Mouse (Mus musculus) forebrain, embryonic 10.5 days (tissue): Measurements from ENCODE around the gene Hoxa3. TPM values are rescaled to one million over a fixed set of nuclear protein-coding genes. Genes with fewer than 3 reads are reported as not detected.

Source experiments
- DNase-seq: peaks from one replicate; pipeline ENCODE4 v3.0.0-alpha.2; 2017; ENCODE audit warnings: low spot score; ENCODE audit errors: extremely low spot score
- H3K27ac ChIP-seq: fragments of 300-500 bp; sonication (generic); 2 replicates; pipeline ENCODE4 v1.5.1; 2016; ENCODE audit warnings: mild to moderate bottlenecking
- H3K27me3 ChIP-seq: fragments of 300-500 bp; sonication (generic); 2 replicates; pipeline ENCODE4 v1.6.1; 2016; ENCODE audit warnings: mild to moderate bottlenecking; ENCODE audit not compliant: poor library complexity, severe bottlenecking
- H3K36me3 ChIP-seq: fragments of 300-500 bp; sonication (generic); replicated peaks from 2 replicates; pipeline ENCODE4 v1.6.1; 2016; ENCODE audit warnings: mild to moderate bottlenecking, moderate library complexity
- H3K4me1 ChIP-seq: fragments of 300-500 bp; sonication (generic); 2 replicates; pipeline ENCODE4 v1.6.1; 2016
- H3K4me3 ChIP-seq: fragments of 300-500 bp; sonication (generic); 2 replicates; pipeline ENCODE4 v1.5.1; 2016; ENCODE audit warnings: mild to moderate bottlenecking, moderate library complexity
- H3K9me3 ChIP-seq: fragments of 300-500 bp; sonication (generic); 2 replicates; pipeline ENCODE4 v1.6.1; 2016; ENCODE audit warnings: mild to moderate bottlenecking, moderate library complexity
- WGBS: fragments of 180-500 bp; shearing (Covaris S2); methylation state at CpG from one replicate; pipeline ENCODE4 v1.1.7; 2016; 5-methylcytosine and 5-hydroxymethylcytosine counted together
- polyA plus RNA-seq: library from polyadenylated mRNA; unstranded; fragments of >200 nt; fragmentation: Nextera tagmentation; extraction: Ambion mirVana; gene quantifications from 2 replicates; pipeline ENCODE4 v1.2.1, GENCODE M21; 2016

The Hoxa3 gene
- polyA plus RNA-seq, 1 experiment from 2014 or later: not detected

GRCm38 (mm10) chr6:52208072-52208867, 4.9 kb downstream of the Hoxa3 start, which contains the start of gene Hoxa6:
Hoxa6 (minus strand) TSS chr6:52208722.
- Histone ChIP-seq H3K4me1 (peaks cover 34% of the 10 kb centered on the region), H3K9me3 (no peaks in the 10 kb centered on the region), H3K36me3 (no peaks in the 10 kb centered on the region), H3K4me3 (no peak within 1 kb of the TSS), H3K27me3 (peaks cover 100% of the 10 kb centered on the region), H3K27ac (no peak within 1 kb of the TSS)
- DNase-seq: no peak
- 1% methylated on average over 47 of the region's 47 CpGs for WGBS

- no peaks in the 10 kb centered on the region for H3K9me3 ChIP-seq
- DNase-seq: no peak
- H3K27me3 ChIP-seq: peaks cover 100% of the 10 kb centered on the region
- H3K27ac ChIP-seq: no peak overlapping the region
- no peaks in the 10 kb centered on the region for H3K36me3 ChIP-seq
- no peak overlapping the region for H3K4me3 ChIP-seq
- H3K4me1 ChIP-seq: peaks cover 31% of the 10 kb centered on the region
Observed at GRCm38 (mm10) chr6:52207684-52207976, 5.5 kb downstream of the Hoxa3 start.

GRCm38 (mm10) chr6:52206882-52207683, 6.1 kb downstream of the Hoxa3 start:
- 2% methylated on average over 4 of the region's 4 CpGs for WGBS
- Histone ChIP-seq H3K27me3 (peaks cover 100% of the 10 kb centered on the region), H3K4me3 (no peak overlapping the region), H3K36me3 (no peaks in the 10 kb centered on the region), H3K9me3 (no peaks in the 10 kb centered on the region), H3K4me1 (peaks cover 31% of the 10 kb centered on the region), H3K27ac (no peak overlapping the region)
- DNase-seq: no peak

GRCm38 (mm10) chr6:52205638-52206621, 7.2 kb downstream of the Hoxa3 start:
- Histone ChIP-seq H3K27me3 (peaks cover 100% of the 10 kb centered on the region), H3K4me1 (peaks cover 24% of the 10 kb centered on the region), H3K36me3 (no peaks in the 10 kb centered on the region), H3K4me3 (no peak overlapping the region), H3K9me3 (no peaks in the 10 kb centered on the region), H3K27ac (no peak overlapping the region)
- 1% methylated on average over 55 of the region's 55 CpGs for WGBS
- DNase-seq: no peak

GRCm38 (mm10) chr6:52205221-52205620, 7.9 kb downstream of the Hoxa3 start:
- 6% methylated on average over 14 of the region's 14 CpGs for WGBS
- Histone ChIP-seq H3K36me3 (no peaks in the 10 kb centered on the region), H3K27me3 (peaks cover 100% of the 10 kb centered on the region), H3K27ac (no peak overlapping the region), H3K4me3 (no peak overlapping the region), H3K4me1 (peaks cover 24% of the 10 kb centered on the region), H3K9me3 (no peaks in the 10 kb centered on the region)
- DNase-seq: no peak

- H3K4me1 ChIP-seq: peaks cover 24% of the 10 kb centered on the region
- peaks cover 100% of the 10 kb centered on the region for H3K27me3 ChIP-seq
- WGBS: 1% methylated on average over 65 of the region's 65 CpGs
- DNase-seq: peak; percentile 58
- no peak within 1 kb of the TSS for H3K27ac ChIP-seq
- H3K36me3 ChIP-seq: no peaks in the 10 kb centered on the region
- H3K4me3 ChIP-seq: peak within 1 kb of the TSS; percentile 31
- H3K9me3 ChIP-seq: no peaks in the 10 kb centered on the region
Observed at GRCm38 (mm10) chr6:52204050-52204752, 8.9 kb downstream of the Hoxa3 start, which contains the start of gene Hoxa5. Hoxa5 (minus strand) TSS chr6:52204587.

- WGBS: under 1% methylated on average over 46 of the region's 46 CpGs
- Histone ChIP-seq H3K27ac (no peak overlapping the region), H3K36me3 (no peaks in the 10 kb centered on the region), H3K4me1 (peaks cover 20% of the 10 kb centered on the region), H3K9me3 (no peaks in the 10 kb centered on the region), H3K27me3 (peaks cover 100% of the 10 kb centered on the region), H3K4me3 (peak overlapping the region; percentile 31)
- DNase-seq: no peak
Observed at GRCm38 (mm10) chr6:52203371-52204049, 9.6 kb downstream of the Hoxa3 start.

GRCm38 (mm10) chr6:52203121-52203370, 10.1 kb downstream of the Hoxa3 start:
- DNase-seq: no peak
- no peak overlapping the region for H3K4me3 ChIP-seq
- peaks cover 100% of the 10 kb centered on the region for H3K27me3 ChIP-seq
- peaks cover 16% of the 10 kb centered on the region for H3K4me1 ChIP-seq
- no peaks in the 10 kb centered on the region for H3K36me3 ChIP-seq
- no peak overlapping the region for H3K27ac ChIP-seq
- 0% methylated on average over 10 of the region's 10 CpGs for WGBS
- H3K9me3 ChIP-seq: no peaks in the 10 kb centered on the region

- peak; percentile 47 for DNase-seq
- H3K4me1 ChIP-seq: peaks cover 16% of the 10 kb centered on the region
- H3K9me3 ChIP-seq: no peaks in the 10 kb centered on the region
- H3K4me3 ChIP-seq: no peak overlapping the region
- H3K27me3 ChIP-seq: peaks cover 100% of the 10 kb centered on the region
- 2% methylated on average over 22 of the region's 22 CpGs for WGBS
- H3K27ac ChIP-seq: no peak overlapping the region
- no peaks in the 10 kb centered on the region for H3K36me3 ChIP-seq
Observed at GRCm38 (mm10) chr6:52202362-52203120, 10.6 kb downstream of the Hoxa3 start.

GRCm38 (mm10) chr6:52201269-52201668, 11.9 kb downstream of the Hoxa3 start:
- H3K9me3 ChIP-seq: no peaks in the 10 kb centered on the region
- H3K4me1 ChIP-seq: peaks cover 16% of the 10 kb centered on the region
- 7% methylated on average over 1 of the region's 1 CpGs for WGBS
- DNase-seq: no peak
- H3K27me3 ChIP-seq: peaks cover 100% of the 10 kb centered on the region
- H3K27ac ChIP-seq: no peak overlapping the region
- H3K36me3 ChIP-seq: no peaks in the 10 kb centered on the region
- H3K4me3 ChIP-seq: no peak overlapping the region

GRCm38 (mm10) chr6:52200751-52201250, 12.3 kb downstream of the Hoxa3 start:
- Histone ChIP-seq H3K4me3 (no peak overlapping the region), H3K27ac (no peak overlapping the region), H3K4me1 (peaks cover 16% of the 10 kb centered on the region), H3K27me3 (peaks cover 100% of the 10 kb centered on the region), H3K36me3 (no peaks in the 10 kb centered on the region), H3K9me3 (no peaks in the 10 kb centered on the region)
- no peak for DNase-seq
- 4% methylated on average over 10 of the region's 10 CpGs for WGBS
